Mouse (Mus musculus) adrenal gland, postnatal 4 days (tissue): ENCODE measurements around the gene Tbck. TPM values are rescaled to one million over a fixed set of nuclear protein-coding genes. Genes with fewer than 3 reads are reported as not detected.

Source experiments
- DNase-seq, 2 experiments: peaks; one replicate each; pipeline ENCODE4 v3.0.0; 2021 to 2022; ENCODE audit warnings: low spot score in 2 of 2, mixed read lengths in 2 of 2
- long read RNA-seq, 2 experiments: library from polyadenylated mRNA; stranded (forward); transcript quantifications; one replicate each; pipeline ENCODE4 v2.0.0; 2021
- total RNA-seq, 2 experiments: library from RNA; stranded (reverse); gene quantifications; 2 replicates each; pipeline ENCODE4 v1.2.3; 2021

The Tbck gene
- total RNA-seq: 10 to 100 TPM; 26.2 to 28.6 TPM
- long read RNA-seq, experiment 1, full-length matches to known transcripts: 1 of 6 reads
- long read RNA-seq, experiment 1, partial matches to known transcripts: 0 of 6 reads
- long read RNA-seq, experiment 1, other reads (novel, unspliced or antisense): 5 of 6 reads
- long read RNA-seq, experiment 2, full-length matches to known transcripts: 1 of 10 reads
- long read RNA-seq, experiment 2, partial matches to known transcripts: 5 of 10 reads
- long read RNA-seq, experiment 2, other reads (novel, unspliced or antisense): 4 of 10 reads

DNA sequence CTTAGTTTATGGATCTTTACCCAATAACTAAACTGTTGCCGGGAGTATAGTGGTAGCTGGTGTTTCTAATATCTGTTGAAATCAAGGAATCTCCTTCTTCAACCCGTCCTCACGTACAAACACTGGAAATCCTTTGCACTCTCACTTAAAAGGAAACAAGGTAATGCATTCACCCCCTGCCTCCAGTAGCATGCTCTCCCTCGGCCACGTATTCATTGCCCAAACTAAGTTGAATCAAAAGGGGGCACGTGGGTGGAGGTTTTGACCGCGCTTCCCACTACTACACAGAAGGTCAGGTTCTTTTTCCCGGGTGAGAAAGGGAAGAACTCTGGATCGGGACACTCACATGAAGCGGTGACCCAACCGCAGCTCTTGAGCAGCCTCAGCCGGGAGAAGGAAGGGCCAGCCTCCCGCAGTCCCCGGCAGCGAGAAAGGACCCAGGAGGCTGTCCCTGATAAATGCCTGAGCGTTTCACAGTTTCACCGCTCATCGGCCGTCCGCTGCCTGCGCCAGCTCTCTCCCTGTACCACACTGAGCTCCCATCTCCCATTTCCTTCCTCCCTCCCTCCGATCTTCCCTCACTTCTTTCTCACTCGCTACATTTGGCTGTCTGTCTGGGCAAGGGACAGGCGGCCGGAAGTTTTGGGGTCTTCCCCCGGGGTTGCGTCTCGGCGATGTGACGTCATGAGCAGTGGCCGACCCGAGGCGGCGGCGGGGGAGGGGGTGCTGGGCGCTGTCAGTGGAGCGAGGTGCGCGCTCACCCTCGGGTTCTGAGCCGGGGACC, at the start of gene Tbck:
Tbck (plus strand) TSS at position 698 of the 784 bp plus-strand sequence.
- DNase-seq: peak; percentile 88 to 90

DNA sequence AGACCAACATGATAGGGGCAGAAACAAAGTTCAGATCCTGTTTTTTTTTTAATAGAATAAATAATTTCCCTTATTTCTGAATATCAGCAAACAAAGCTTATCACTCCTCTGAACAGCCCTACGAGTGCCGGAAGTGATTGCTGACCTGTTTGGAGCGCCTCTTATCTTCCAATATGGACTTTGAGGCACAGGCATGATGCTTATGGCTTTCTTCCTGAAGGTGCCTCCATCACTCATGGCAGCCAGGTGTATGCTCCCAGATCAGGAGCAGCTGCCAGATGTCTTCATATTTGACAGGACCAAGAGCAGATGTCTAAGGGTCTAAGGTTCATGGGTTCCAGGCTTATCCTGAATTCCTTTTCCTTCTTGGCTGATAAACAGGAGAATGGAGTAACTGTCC, 46.9 kb upstream of the Tbck start:
- no peak for DNase-seq

DNA sequence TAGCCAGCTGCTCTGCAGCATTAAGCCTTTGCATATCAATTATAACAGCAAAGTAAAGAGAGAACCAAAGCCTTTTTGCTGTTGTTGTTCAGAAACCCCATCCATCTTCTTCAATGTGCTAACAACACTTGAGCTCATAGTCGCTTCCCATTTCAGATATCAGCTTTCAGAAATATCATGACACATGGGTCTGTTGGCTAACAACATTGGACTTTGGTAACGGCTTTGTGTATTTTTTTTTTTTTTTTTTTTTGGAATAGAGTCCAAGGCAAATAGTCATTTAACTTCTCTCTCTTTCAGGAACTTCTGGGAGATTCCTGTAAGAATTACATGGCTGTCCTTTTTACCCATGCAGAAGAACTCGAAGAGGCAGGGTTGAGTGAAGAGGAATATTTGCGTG, 39.9 kb upstream of the Tbck start:
- DNase-seq: no peak

DNA sequence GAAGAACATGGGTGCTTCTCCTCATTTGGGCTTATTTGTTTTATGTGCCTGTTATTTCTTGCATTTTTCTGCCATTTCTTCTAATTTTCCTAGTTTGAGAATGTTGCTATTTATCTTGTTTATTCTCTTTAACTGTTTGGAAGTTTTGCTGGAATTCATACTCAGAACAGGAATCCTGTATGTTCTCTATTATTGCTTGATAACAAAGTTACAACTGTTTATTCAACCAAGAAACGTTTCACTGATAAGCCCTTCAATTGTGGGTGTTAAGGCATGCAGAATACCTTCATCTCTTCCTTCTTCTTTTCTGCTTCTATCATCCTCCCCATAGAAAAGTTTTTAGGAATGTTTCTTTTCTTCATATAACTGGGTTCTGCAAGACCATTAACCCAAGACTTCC, 37.1 kb upstream of the Tbck start:
- DNase-seq: no peak

DNA sequence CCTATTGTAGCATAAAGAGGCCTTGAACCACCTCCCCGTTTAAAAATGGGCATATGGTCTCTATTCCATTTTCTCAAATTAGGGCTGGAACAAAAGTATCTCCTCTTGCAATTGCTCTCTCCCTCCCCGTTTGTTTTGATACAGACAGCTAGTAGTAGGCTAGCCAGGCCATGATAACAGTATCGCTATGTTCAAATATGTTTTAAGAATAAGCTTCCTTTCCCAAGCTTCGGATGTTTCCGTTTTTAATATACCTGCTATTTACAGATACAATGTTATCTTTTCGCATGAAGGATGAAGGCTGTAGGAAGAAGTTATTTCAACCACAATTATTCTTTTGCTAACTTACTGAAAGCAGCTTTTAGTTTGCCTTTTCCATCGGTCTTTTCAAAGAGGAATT, 34.6 kb upstream of the Tbck start:
- DNase-seq: no peak

DNA sequence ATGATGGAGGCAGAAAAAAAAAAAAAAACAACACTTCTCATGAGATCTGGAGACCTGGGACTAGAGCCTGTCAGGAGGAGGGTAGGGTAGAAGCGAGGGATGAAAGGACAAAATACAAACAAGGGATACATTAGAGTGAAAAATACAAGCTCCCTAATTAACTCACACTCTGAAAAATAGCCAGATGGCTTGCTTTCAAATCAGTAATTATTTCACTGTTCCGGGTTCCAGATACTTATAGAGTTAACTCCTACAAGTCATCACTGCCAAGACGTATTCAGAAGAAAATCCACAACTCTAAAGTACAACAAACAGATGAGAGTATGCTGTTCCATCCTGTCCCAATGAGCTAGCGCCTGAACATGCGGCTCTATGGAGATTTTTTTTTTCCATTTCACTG, 33.8 kb upstream of the Tbck start:
- no peak for DNase-seq

DNA sequence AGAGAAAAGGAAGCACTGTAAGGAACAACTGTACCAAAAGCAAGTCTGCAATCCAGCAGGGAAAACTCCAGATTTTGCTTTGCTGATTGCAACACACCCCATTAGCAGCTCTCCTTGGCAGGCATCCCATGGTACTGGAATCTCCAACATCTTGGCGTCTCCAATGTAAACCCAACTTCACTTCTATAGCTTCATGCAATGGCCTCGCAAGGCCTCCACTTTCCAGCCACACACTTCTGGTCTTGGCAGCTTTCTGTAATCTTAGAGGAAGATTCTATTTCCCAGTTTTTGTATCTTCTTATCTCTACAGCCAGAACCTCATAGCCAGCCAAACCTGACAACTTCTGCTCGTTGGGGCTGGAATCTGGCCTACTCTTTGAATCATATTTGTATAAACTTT, 32.2 kb upstream of the Tbck start:
- DNase-seq: no peak

DNA sequence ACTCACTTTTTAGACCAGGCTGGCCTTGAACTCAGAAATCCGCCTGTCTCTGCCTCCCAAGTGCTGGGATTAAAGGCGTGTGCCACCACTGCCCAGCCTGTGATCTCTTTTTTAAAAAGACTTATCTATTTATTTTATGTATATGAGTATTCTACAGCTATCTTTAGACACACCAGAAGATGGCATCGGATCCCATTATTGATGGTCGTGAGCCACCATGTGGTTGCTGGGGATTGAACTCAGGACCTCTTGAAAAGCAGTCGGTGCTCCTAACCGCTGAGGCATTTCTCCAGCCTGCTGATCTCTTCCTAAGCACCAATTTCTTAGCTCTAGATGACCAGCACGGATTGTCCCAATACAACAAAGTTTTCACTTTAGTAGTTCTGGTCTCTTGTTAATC, 30.0 kb upstream of the Tbck start:
- DNase-seq: no peak

DNA sequence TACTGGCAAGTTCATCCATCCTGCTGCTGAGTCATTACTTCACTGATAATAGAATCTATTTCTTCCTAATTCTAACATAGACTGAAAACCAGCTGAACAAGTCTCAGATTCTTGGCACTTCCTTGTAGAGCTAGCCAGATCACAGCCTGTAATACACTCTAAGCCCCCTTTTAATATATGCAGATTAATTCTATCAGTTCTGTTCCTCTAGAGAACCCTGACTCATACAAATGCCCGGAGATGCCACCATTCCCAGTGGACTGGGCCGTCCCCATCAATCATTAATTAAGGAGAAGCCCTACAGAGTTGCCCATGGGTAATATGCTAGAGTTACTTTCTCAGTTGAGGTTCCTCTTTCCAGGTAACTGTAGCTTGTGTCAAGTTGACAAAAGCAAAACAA, 28.0 kb upstream of the Tbck start:
- DNase-seq: no peak

DNA sequence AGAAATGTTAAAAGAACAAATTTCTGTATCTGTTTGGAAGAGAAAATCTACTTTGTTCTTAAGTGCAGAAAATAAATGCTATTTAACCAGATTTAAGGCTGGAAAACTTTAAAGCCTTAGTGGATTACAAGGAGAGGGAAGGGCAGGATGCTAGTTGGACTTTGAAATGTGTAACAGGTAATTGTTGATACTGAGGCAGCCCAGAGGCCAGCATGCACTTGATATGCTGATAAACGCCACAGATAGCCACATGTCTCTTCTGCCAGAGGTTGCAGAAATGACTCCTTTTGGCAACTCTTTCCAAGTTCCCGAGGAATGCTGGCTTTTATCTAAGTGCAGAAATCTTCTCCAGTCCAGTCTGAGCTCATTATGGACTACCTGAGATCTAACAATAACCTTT, 6.5 kb upstream of the Tbck start:
- no peak for DNase-seq

DNA sequence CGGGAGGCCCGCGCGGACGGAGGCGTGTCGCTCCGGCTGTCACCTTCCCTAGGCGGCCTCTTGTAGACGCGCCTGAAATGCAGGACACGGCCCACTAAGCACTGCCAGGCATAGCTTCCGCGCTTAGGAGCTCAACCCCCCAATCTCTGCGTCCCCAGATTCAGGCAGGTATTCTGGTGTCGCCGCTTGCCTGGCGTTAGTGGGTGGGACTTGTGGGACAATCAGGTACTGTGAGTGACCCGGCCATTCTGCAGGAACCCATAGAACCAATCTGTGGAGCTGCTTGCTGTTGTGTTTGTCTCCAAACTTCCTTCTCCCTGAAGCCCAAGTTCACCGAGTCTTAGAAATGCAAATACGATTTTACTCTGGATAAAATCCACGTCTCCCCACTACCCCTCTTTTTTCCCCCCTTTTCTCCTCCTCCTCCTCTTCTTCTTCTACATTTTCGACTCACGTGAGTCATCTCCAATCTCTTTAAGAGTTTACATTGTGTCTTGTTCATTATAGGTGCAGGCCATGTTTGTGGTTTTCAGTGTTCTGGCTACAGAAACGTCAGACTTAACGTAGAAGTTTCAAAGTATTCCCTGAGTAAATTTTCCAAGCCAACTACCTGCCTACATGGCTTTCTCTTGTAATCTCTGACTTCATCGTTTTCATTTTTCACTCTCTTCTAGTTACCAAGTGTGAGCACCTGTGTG, 436 bp downstream of the Tbck start, which contains the start of gene Aimp1:
Aimp1 (minus strand) TSS at position 140 of the 698 bp plus-strand sequence.
- DNase-seq: no peak

DNA sequence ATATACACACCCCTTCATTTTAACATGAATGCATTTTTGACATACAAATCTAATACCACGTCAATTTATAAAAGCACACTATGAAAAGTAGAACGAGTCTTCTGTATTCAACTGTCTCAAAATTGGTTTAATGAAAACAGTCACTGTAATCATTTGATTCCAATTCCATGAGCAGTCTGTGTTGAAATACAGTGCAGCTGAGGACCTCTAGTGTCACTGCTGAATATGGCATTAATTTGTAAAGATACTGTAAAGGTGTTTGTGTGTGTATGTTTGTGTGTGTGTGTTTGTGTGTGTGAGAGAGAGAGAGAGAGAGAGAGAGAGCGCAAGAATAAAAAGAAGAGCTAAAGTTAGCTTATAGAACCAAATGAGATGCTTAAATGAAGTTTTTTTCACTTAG, 17.4 kb downstream of the Tbck start:
- DNase-seq: no peak

DNA sequence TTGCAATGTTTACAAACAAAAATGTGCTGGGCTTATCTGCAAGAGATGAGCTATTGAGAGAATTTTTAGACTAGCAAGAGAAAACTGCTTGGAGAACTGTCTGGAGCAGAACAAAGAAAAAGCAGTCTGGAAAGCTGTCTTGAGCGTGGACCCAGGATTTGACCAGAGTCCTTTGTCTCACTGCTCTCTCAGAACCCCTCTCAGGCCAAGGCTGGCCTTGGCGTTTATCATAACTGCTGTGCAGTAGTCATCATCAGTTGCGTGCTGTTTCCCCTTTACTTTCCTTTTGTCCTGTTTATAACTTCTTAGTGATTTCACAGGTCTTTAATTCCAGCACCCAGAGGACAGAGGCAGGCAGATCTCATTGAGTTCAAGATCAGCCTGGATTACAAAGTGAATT, 20.3 kb downstream of the Tbck start:
- DNase-seq: no peak

DNA sequence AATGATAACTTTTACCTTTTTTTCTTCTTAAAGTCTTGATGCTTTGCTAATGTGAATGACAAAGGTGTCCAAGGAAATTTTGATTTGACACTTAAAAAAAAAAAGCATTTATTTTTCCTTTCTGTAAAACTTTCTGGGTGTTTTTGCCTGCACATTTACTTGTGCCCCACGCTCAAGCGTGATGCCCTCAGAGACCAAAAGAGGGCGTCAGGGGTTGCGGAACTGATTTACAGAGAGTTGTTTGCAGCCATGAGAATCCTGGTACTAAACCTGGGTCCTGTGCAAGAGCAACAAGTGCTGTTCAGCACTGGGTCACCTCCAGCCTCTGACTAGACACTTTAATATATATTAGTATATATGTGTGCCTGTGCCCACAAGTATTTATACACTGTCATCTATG, 23.0 kb downstream of the Tbck start:
- no peak for DNase-seq

DNA sequence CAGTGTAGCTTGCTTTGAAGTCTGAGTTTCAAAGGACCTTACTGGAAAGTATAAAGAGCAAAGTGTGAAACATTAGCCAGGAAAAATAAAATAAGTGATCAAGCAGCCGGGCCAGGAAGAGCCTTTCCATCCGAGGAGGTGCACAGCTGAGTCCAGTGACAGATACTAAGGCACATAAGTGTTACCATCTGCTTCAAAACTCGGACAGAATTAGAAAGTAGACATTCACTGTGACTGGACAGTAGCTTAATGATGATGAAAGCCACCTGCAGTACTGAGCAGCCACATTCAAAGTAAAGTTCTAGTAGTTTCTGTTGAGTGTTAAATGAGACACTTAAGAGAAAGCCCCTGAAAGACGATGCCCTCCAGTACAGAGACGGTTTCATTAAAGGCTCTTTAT, 30.0 kb downstream of the Tbck start:
- DNase-seq: no peak

DNA sequence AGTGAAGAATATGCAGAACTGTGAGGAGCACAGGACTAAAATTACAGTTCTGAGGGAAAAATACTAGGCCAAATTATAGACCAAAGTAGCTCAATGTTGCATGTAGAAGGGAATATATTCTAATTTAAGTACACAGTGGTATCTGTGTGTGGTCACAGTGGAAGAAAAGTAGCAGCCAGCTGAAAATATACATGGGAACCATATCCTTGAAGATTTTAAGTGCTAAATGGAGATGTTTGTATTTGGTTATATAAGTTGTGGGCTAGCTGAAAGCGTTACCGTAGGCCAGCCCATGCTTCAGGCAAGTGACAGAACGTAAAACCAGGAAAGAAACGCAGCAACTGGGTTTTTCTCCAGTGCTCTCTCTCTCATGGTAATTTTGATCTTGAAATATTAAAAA, 33.4 kb downstream of the Tbck start:
- DNase-seq: no peak

DNA sequence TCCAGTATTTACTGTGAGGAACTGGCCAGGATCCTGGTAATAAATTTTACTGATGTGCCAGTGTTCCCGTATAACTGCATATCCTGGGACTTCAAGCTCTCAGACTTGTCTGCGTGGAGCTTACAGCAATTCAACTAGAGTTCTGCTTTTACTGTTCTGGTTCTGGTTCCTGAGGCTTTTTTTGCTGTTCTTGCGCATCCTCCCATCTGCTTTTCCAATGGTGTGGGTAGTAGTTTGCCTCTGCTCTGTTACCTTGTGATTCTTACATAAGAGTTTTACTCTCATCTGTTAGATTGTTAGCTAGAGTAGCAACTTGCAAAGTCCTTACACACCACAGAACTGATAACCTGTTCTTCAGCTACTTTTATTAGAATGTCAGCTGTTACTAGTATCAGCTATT, 40.4 kb downstream of the Tbck start:
- no peak for DNase-seq

DNA sequence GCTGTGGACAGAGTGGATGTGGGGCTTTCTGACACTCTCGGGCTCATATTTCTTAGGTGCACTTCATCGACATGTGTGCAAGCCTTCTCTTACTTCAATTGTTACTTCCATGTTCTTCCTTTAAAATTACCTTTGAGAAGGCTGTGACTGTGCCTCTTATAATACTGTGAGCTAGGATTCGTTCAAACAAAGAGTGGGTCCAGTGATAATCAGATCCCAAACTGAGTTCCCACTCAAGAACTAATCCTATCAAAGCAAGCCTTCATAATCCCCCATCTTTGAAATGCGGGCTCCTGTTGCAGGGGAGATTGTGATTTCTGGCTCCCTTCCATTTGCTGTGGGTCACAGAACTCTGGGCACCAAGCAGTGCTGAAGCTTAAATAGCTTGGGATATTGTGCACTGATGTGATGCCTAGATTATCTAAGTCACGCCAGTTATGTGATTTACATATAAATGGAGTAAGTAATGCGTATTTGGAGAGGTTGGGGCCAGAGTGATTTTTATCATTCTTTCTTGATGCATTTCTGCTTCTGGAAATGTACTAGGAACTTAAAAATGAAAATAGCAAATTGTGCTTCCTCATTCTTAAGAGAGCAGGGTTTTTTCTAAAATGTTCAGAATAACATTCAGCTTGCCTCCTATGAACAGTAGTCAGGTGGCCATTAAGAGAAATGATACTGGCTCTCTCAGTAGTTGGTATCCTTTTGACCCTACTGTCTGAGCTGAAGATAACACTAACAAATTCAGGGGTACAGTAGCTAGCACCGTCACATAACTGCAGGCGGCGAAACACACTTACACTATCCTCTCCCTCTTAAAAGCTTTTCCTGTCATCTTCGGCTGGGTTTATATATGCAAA, 60.6 kb downstream of the Tbck start:
- DNase-seq: no peak

DNA sequence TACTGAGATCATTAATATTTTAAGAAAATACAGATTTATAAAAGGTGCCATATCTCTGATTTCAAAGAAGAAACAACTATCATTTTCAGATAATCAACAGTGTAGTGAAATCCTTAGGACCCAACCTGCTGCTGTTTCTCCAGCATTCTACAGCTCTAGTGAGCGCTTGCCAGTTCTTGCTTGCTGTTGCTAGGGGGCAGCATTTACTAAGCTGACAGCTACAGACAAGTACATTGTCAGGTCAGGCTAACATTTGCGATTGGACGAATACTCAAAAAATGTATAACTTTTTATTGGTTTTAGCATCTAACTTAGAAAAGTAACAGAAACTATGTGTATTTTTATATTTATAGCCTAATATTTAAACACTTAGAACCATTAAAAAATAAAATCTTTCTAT, 63.1 kb downstream of the Tbck start:
- no peak for DNase-seq

DNA sequence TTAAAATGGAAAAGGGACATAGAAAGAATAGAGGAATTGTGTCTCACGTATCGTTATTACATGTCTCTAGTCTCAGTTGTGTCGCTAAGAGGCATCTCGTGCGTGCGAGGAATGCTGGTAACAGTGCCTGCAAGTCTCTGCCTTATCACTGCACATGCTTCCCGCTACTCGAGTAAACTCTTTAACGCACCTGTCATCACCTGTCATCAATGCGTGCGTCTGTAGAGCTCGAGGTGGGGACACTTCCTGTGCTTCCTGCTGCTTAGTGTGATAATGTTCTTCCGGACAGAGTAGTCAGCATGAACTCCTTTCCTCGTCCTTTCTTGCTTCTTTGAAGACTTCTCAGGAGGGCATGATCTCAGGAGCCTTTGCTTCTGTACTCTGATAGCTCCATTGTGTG, 63.8 kb downstream of the Tbck start:
- DNase-seq: no peak

DNA sequence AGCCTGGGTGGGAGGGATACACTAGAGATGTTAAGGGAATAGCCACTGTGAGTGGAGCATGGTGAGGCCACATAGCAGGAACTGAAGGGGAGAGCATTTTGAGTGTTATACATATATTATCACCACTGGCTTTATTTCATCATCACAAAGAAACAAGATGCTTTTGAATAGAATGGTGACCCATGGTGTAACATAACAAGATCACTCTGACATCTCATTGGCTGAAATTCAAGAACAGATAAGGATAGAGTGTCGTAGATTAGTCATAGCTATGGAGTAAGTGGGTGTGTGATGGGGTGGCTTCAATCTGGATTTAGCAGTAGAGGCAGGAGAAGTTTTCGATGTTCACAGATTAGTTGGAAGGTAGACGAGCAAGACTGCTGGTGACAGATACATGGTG, 64.8 kb downstream of the Tbck start:
- DNase-seq: no peak
